Mouse (Mus musculus) C2C12 (cell line): ENCODE results near the gene Mtss1l. TPM values are rescaled to one million over a fixed set of nuclear protein-coding genes. Genes with fewer than 3 reads are reported as not detected.

Source experiments
- H3K27me3 ChIP-seq: one replicate; pipeline ENCODE4 v1.6.1; 2011; ENCODE audit not compliant: control insufficient read depth, insufficient read depth, insufficient read length
- H3K36me3 ChIP-seq: one replicate; pipeline ENCODE4 v1.6.1; 2011; ENCODE audit not compliant: control insufficient read depth, insufficient read depth
- H3K4me3 ChIP-seq: one replicate; pipeline ENCODE4 v1.5.1; 2011; ENCODE audit warnings: mild to moderate bottlenecking, control low read depth; ENCODE audit not compliant: poor library complexity, insufficient read depth, severe bottlenecking
- H3K79me2 ChIP-seq: one replicate; pipeline ENCODE4 v1.6.1; 2011; ENCODE audit not compliant: control insufficient read depth, insufficient read depth
- H3K79me3 ChIP-seq: one replicate; pipeline ENCODE4 v1.6.1; 2011; ENCODE audit warnings: low read depth, control low read depth
- H3ac ChIP-seq: one replicate; pipeline ENCODE3; 2011; ENCODE audit warnings: low read depth; ENCODE audit not compliant: control insufficient read depth, insufficient read length
- CEBPB ChIP-seq: IDR thresholded peaks from one replicate; pipeline ENCODE4 v1.6.1; 2011; ENCODE audit warnings: low read depth, mild to moderate bottlenecking, control low read depth, moderate library complexity
- CTCF ChIP-seq: IDR thresholded peaks from one replicate; pipeline ENCODE4 v1.5.1; 2011; ENCODE audit not compliant: control insufficient read depth, insufficient read depth, insufficient read length
- FOSL1 ChIP-seq: IDR thresholded peaks from one replicate; pipeline ENCODE4 v1.8.0; 2011; ENCODE audit warnings: mild to moderate bottlenecking, low read length; ENCODE audit not compliant: poor library complexity, insufficient read depth, severe bottlenecking
- MAX ChIP-seq: IDR thresholded peaks from one replicate; pipeline ENCODE4 v1.6.1; 2011; ENCODE audit warnings: mild to moderate bottlenecking, control low read depth
- MYOD1 ChIP-seq: IDR thresholded peaks from one replicate; pipeline ENCODE4 v1.6.1; 2011; ENCODE audit warnings: low read depth; ENCODE audit not compliant: control insufficient read depth, insufficient read length
- MYOG ChIP-seq: IDR thresholded peaks from one replicate; pipeline ENCODE4 v1.6.1; 2011; ENCODE audit not compliant: control insufficient read depth, insufficient read length; ENCODE audit errors: extremely low read depth
- USF1 ChIP-seq: IDR thresholded peaks from one replicate; pipeline ENCODE4 v1.6.1; 2011; ENCODE audit warnings: low read depth, mild to moderate bottlenecking, control low read depth, moderate library complexity
- polyA plus RNA-seq: library from polyadenylated mRNA; unstranded; fragments of >200 nt; fragmentation: generic; extraction: Trizol; gene quantifications from one replicate; pipeline ENCODE4 v1.2.1, GENCODE M21; 2012; ENCODE audit warnings: missing spikeins

The Mtss1l gene
- polyA plus RNA-seq, 1 experiment = 26.1 TPM

GRCm38 (mm10) chr8:110711271-110711934 lies 9.9 kb upstream of the Mtss1l start:
- Histone ChIP-seq H3K27me3 (no peaks in the 10 kb centered on the region), H3K36me3 (no peaks in the 10 kb centered on the region), H3K79me2 (no peaks in the 10 kb centered on the region), H3ac (no peak overlapping the region), H3K4me3 (no peak overlapping the region), H3K79me3 (no peaks in the 10 kb centered on the region)
- TF ChIP-seq MYOG (no peak), USF1 (no peak), MAX (no peak), CEBPB (no peak), MYOD1 (no peak), CTCF (no peak), FOSL1 (no peak)

DNA sequence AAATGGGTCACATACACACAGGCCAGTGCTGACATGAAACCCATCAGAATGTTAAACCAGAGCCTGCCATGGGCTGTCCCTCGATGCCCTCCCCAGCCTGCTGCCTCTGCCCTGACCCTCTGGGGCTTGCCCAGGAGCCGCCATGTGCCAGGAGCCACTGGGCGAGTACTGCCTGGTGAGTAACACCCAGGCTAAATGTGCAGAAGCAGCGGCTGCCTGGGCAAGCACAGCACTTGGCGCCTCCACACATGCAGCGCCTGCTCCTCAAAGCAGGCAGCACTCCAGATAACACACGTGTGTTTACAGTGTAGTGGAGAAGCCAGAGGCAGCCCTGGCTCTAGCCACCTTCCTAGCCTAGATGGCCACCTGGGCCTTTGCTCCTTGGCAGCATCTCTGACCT lies 8.2 kb upstream of the Mtss1l start:
- no peak overlapping the region for H3K4me3 ChIP-seq
- no peaks in the 10 kb centered on the region for H3K79me3 ChIP-seq
- H3ac ChIP-seq = no peak overlapping the region
- H3K36me3 ChIP-seq = no peaks in the 10 kb centered on the region
- TF ChIP-seq CTCF = no peak
- TF ChIP-seq USF1 = no peak
- no peak for TF ChIP-seq CEBPB
- TF ChIP-seq MYOG = no peak
- H3K27me3 ChIP-seq = no peaks in the 10 kb centered on the region
- H3K79me2 ChIP-seq = no peaks in the 10 kb centered on the region

DNA sequence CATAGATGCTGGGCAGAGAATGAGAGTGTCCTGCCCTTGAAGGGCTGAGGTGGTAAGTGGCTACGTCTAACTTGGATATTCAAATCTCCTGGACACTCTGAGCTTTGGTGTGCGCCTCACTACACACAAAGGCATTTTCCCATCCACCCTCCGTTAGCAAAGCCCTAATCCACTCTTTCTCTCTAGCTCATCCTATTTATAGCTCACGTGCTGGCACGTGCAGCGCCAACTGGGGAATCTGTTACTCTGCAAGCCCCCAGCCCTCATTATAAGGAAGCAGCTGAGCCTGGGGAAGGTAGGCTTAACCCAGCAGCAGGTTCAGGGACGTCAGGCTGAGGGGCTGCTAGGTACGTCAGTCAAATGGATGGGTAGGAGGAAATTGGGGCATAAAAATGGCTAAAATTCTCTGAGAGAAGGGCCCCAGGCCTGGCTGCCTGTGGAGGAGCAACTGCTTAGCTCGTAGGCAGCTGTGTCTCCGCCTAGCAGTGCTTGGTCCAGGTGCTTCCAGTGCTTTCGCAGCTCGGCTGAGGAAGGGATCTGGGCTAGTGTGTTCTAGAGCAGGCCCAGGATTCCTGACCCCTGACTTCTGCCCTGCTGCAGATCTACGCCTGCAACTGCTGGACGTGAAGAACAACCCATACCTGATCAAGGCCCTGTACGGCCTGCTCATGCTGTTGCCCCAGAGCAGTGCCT lies 6.3 kb upstream of the Mtss1l start:
- TF ChIP-seq USF1 (no peak), MYOD1 (no peak), FOSL1 (no peak), CEBPB (no peak), CTCF (no peak), MAX (no peak), MYOG (no peak)
- Histone ChIP-seq H3K79me3 (no peaks in the 10 kb centered on the region), H3K4me3 (no peak overlapping the region), H3K27me3 (no peaks in the 10 kb centered on the region), H3K36me3 (no peaks in the 10 kb centered on the region), H3K79me2 (no peaks in the 10 kb centered on the region), H3ac (no peak overlapping the region)

- no peaks in the 10 kb centered on the region for H3K79me2 ChIP-seq
- no peaks in the 10 kb centered on the region for H3K36me3 ChIP-seq
- no peaks in the 10 kb centered on the region for H3K79me3 ChIP-seq
- no peak overlapping the region for H3K4me3 ChIP-seq
- TF ChIP-seq USF1 (no peak), MYOD1 (no peak), CTCF (no peak), MYOG (no peak)
- no peaks in the 10 kb centered on the region for H3K27me3 ChIP-seq
- H3ac ChIP-seq = peak overlapping the region; percentile 20
Observed at GRCm38 (mm10) chr8:110716075-110716474, 5.2 kb upstream of the Mtss1l start.

GRCm38 (mm10) chr8:110717131-110717530 lies 4.1 kb upstream of the Mtss1l start:
- no peaks in the 10 kb centered on the region for H3K27me3 ChIP-seq
- TF ChIP-seq MAX (no peak), MYOD1 (peak; percentile 58)

DNA sequence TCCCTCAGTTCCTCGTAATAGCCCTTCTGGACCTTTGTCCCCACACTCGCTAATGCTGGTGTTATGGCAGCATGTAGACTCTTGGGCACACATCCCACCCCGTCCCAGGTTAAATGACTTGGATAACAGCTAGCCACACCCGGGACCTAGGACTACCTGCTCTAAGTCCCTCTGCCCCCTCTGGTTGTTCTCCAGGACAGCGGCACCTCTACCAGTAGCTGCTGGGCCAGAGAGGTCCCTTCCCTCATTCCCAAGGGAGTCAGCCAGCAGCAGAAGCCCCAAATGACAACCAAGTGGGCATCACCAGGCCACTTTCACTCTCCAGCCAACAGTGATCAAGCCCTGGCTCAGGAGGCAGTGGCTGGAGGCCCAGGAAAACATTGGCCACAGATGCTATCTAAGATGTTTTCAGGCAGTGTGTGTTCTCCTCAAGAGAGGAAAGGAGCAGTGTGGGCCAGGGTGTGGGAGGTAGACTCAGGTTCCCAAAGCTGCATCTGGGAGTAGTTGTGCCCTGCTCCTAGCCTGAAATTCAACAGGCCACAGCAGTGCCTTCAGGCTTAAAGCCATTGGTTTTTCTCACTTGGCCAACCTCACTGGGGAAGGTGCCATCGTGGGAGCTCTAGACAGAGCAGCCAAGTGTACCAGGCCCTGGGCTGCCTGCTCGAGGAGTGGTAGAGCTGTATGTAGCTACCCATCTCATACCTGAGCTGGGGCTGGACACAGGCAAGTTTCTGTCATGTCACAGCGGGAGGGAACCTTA lies 2.9 kb upstream of the Mtss1l start:
- H3ac ChIP-seq = no peak overlapping the region
- H3K4me3 ChIP-seq = no peak overlapping the region
- peaks cover 1% of the 10 kb centered on the region for H3K79me3 ChIP-seq
- H3K79me2 ChIP-seq = peaks cover 7% of the 10 kb centered on the region
- H3K27me3 ChIP-seq = no peaks in the 10 kb centered on the region
- no peaks in the 10 kb centered on the region for H3K36me3 ChIP-seq
- TF ChIP-seq MAX (no peak), FOSL1 (no peak), CTCF (no peak), USF1 (no peak), MYOG (no peak), MYOD1 (no peak)

More at GRCm38 (mm10) chr8:110717131-110717530, 4.1 kb upstream of the Mtss1l start:
- no peaks in the 10 kb centered on the region for H3K36me3 ChIP-seq
- no peak overlapping the region for H3ac ChIP-seq
- H3K79me2 ChIP-seq = no peaks in the 10 kb centered on the region
- H3K79me3 ChIP-seq = peaks cover 1% of the 10 kb centered on the region
- no peak overlapping the region for H3K4me3 ChIP-seq
